Mouse (Mus musculus) layer of hippocampus, postnatal 14 days (tissue): ENCODE results near the gene Ltbp1. TPM values are rescaled to one million over a fixed set of nuclear protein-coding genes. Genes with fewer than 3 reads are reported as not detected.

ENCODE experiments used
- DNase-seq, 2 experiments: peaks; one replicate each; pipeline ENCODE4 v3.0.0; 2021 to 2022; ENCODE audit warnings: low spot score in 2 of 2, mixed read lengths in 1 of 2
- total RNA-seq, 2 experiments: library from RNA; stranded (reverse); gene quantifications; 2 replicates each; pipeline ENCODE4 v1.2.3; 2021

Ltbp1 gene
- total RNA-seq, 2 experiments from 2014 or later: 8.9 to 9.2 TPM

DNA sequence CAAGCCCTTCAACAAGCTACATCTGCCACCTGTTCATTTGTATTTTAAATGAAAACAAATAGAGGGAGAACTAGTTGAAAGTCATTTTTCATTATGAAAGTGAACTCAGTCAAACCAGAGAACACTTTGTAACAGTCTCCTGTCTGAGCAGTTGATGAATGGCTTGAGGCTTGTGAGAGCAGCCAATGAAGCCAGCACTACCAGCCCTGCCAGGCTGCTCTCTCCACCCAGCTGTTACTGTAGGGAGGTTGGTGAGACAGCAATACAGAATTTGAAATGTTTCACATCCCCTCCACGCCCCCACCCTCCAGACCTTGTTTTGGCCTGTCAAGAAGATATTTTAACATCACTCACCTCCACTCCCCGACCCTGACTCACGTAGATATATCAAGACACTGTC is 411.5 kb downstream of the Ltbp1 start:
- no peak for DNase-seq

- no peak for DNase-seq
These were observed 428.8 kb downstream of the Ltbp1 start for GRCm38 (mm10) chr17:75434152-75434551.

- DNase-seq: no peak
These were observed 429.5 kb downstream of the Ltbp1 start for GRCm38 (mm10) chr17:75434871-75435270.

- DNase-seq: no peak
These were observed 430.2 kb downstream of the Ltbp1 start, which contains the start of gene Rasgrp3 for GRCm38 (mm10) chr17:75435599-75435998. TSS of gene Rasgrp3 (plus strand) at chr17:75435896.

GRCm38 (mm10) chr17:75436095-75436494 is 430.7 kb downstream of the Ltbp1 start:
- no peak for DNase-seq

DNA sequence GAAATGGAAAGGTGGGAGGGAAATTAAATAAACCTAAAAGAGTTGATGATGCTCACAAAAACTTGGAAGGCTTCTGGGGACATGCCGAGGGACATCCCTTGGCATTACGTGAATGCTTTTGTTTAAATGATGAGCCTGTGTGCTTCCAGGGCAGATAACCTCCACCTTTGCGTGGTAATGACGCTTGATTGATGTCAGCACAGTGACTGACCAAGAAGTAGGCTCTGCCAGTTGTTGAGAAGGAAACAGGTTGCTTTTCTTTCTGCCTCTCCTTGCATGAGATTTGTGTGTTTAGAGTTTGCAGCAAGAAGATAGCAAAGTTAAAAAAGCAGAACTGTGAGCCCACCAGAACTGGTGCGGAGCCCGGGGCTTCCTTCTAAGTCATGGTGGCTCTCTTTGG is 431.5 kb downstream of the Ltbp1 start:
- no peak for DNase-seq

- no peak for DNase-seq
These were observed 431.9 kb downstream of the Ltbp1 start for GRCm38 (mm10) chr17:75437239-75437750.

DNA sequence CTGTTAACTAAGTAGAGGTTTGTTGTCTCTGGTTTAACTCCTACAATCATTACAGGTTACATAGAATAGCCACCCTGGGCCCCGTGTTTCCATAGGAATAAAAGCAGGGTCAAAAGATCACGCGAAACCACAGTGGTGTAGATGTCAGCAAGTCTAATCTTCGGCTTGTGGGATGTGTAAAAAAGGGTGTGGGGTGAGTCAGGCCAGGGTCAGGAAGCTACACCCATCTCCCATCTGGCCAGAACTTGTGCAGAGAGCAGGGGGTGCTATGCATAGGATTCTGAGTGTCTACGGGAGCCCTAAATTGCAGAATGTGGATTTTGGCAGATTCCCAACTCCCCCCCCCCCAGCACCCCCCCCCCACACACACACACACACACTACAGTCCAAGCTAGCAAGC is 432.8 kb downstream of the Ltbp1 start:
- no peak for DNase-seq

DNA sequence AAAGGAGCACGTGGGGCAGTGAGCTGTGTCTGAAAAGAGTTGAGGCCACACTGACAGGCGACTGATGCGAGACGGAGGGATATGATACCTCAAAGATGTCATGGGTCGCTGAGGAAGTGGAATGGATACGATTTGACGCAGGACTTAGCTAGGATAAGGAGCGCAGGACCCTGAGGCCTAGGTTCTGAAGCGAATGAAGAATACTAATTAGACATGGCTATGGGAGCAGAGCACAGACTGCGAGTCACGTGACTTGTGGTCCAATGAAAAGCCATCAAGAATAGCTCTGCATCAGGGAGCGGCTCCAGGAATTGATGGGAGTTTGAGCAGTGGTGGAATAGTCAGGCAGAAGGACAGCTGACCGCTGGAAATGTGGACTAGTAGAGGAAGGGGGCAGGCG is 433.7 kb downstream of the Ltbp1 start:
- DNase-seq: no peak

GRCm38 (mm10) chr17:75440619-75441018 is 435.3 kb downstream of the Ltbp1 start:
- DNase-seq: no peak

DNA sequence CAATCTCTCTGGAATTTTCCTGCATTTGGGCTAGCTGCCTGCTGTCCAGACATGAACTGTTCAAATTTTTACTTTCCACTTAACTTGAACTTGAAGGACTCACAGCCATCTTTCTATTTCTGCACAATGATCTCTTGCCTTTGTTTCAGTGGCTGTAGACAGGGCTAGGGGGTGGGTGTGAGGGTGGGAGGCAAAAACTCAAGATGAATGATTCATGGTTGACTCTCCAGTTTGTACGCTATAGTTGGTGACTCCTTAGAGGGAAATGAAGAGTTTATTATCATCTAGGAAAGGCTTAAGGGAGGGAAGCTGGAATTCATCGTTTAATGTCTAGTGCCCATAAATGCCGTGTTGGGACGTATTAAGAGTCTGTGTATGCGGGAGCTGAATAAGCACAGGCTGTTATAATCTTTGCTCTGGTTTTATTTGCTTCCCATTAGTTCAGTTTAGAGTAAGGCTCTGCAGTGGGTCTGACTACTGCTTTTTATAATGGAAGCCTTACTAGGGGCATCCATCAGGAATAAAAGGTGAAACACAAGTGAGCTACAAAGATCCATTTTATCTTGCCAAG is 436.0 kb downstream of the Ltbp1 start:
- DNase-seq: no peak
